Mouse (Mus musculus) liver, adult 2 months (tissue): ENCODE results near the gene Cyth3.

Experiments
- CTCF ChIP-seq: fragments of 200-500 bp; IDR thresholded peaks from 2 replicates; pipeline ENCODE4 v1.5.1; 2011; ENCODE audit warnings: low read depth, low read length, control low read depth
- POLR2A ChIP-seq: fragments of 200-500 bp; IDR thresholded peaks from 2 replicates; pipeline ENCODE4 v1.6.1; 2011; ENCODE audit warnings: low read length, control low read depth; ENCODE audit not compliant: insufficient read depth; ENCODE audit errors: extremely low read depth

DNA sequence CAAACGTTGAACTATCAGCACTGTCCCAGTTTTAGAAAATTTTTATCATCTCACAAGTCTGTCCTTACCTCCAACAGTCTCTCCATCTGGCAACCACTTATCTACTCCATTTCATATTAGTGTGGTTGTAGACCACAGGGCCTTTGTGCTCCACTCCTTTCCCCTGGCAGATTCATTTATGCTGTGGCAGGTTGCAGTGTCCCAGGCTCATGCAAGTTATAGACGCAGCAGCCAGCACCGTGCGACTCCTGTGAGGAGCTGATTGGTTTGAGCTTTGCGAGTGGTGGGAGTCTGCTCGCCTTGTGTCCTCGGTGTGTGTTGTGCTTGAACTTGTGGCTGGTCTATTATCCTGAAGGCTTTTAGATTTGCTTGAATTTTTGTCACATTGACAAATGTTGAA lies 17.6 kb downstream of the Cyth3 start:
- TF ChIP-seq CTCF (no peak), POLR2A (no peak)
